Comparison of ENCODE assay signal across 21 mouse cellular contexts in the genomic region with DNA sequence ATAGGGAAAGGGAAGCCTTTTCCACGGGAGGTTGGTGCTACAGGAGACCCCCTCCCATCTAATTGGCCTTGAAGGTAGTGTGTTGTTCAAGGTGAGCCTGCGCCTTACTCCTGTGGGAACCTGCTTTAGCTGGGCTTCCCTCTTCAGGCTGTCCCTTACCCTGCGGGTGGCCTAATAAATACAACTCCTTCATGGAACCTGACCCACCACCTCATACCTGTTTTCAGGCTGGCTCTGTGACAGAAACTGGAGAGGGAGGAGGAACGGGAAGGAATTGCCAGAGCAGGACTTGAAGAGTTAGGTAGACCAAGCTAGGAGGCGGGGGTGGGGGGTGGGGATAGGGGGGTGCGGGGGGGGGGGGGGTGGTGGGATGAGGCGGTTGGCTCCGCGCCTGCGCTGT.
A peak's percentile ranks its signal among the peaks of the same experiment; 100 is the strongest.
DNase-seq lines count a peak whose midpoint lies in the region; ATAC-seq and TF ChIP-seq lines count a peak whose summit lies in the region.
"Had no signal": no experiment of that assay in that cellular context is flagged by ENCODE, and none has a peak within 500 bp of the region (broad histone marks: within the 10 kb centered on the region; RNA-seq: fewer than 3 reads in every experiment).

No protein-coding gene starts in this region.

- ATAC-seq in kidney, embryonic 16.5 days (ENCODE audit: low FRiP score, low TSS enrichment) = peak; percentile 21; the same call in 1 of the 2 replicates
- peak; percentile 71 for ATAC-seq in lung, embryonic 16.5 days (ENCODE audit: low read depth)
- ATAC-seq in embryonic facial prominence, embryonic 14.5 days (ENCODE audit: low read depth) = peak; percentile 69; the same call in 1 of the 2 replicates
- ATAC-seq in stomach, postnatal 0 days (ENCODE audit: low FRiP score, low TSS enrichment) = no peak
- ATAC-seq: forebrain, embryonic 16.5 days had no signal

- no peak overlapping the region for H3K27ac ChIP-seq in kidney, embryonic 16.5 days (ENCODE audit: low read length)
- H3K27ac ChIP-seq in lung, embryonic 16.5 days (ENCODE audit: low read length) = no peak overlapping the region; the same call in 1 of the 2 replicates
- H3K27ac ChIP-seq in embryonic facial prominence, embryonic 14.5 days (replicated peaks; ENCODE audit: low read depth, low read length) = no peak overlapping the region
- no peak overlapping the region for H3K27ac ChIP-seq in stomach, postnatal 0 days (replicated peaks)
- H3K27ac ChIP-seq: hindbrain, embryonic 10.5 days; hindbrain, embryonic 14.5 days had no signal

- 56% methylated on average over 4 of the region's 10 CpGs for WGBS in kidney, embryonic 16.5 days
- 42% methylated on average over 4 of the region's 10 CpGs for WGBS in lung, embryonic 16.5 days
- 72% methylated on average over 8 of the region's 10 CpGs for WGBS in embryonic facial prominence, embryonic 14.5 days
- 73% methylated on average over 8 of the region's 10 CpGs for whole genome bisulfite sequencing in stomach, postnatal 0 days

- DNase-seq in kidney, adult 18-20 months = no peak
- no peak for DNase-seq in lung, postnatal 10 days
- DNase-seq in embryonic facial prominence, embryonic 14.5 days (ENCODE audit: low spot score) = peak; percentile 65
- DNase-seq in stomach, postnatal 0 days (ENCODE audit: low spot score) = no peak
- DNase-seq: adrenal gland, postnatal 10 days; cerebellum, adult 11 months; cerebellum, adult 8-10 months; cerebellum, postnatal 14 days; embryo, embryonic 11 days; gastrocnemius, postnatal 10 days; heart, adult 18-20 months had no signal

- H3K4me1 ChIP-seq in kidney, embryonic 16.5 days (ENCODE audit: insufficient read depth, low read length) = peaks cover 7% of the 10 kb centered on the region; the same call in 1 of the 2 replicates
- H3K4me1 ChIP-seq in lung, embryonic 16.5 days (replicated peaks; ENCODE audit: control insufficient read depth, insufficient read depth, low read length) = peaks cover 14% of the 10 kb centered on the region
- peaks cover 9% of the 10 kb centered on the region for H3K4me1 ChIP-seq in embryonic facial prominence, embryonic 14.5 days (ENCODE audit: control insufficient read depth, insufficient read depth, low read length)
- no peaks in the 10 kb centered on the region for H3K4me1 ChIP-seq in stomach, postnatal 0 days (replicated peaks; ENCODE audit: control insufficient read depth, insufficient read depth)

- H3K9ac ChIP-seq in kidney, embryonic 16.5 days (replicated peaks; ENCODE audit: low read length) = no peak overlapping the region
- H3K9ac ChIP-seq in lung, embryonic 16.5 days (ENCODE audit: low read length) = no peak overlapping the region
- H3K9ac ChIP-seq in embryonic facial prominence, embryonic 14.5 days (ENCODE audit: low read depth, low read length) = no peak overlapping the region
- H3K9ac ChIP-seq in stomach, postnatal 0 days (ENCODE audit: low read length) = no peak overlapping the region
- H3K9ac ChIP-seq: hindbrain, embryonic 14.5 days had no signal

- H3K27me3 ChIP-seq in kidney, embryonic 16.5 days (ENCODE audit: insufficient read depth, low read length) = no peaks in the 10 kb centered on the region
- H3K27me3 ChIP-seq in lung, embryonic 16.5 days (ENCODE audit: control insufficient read depth, insufficient read depth, low read depth, low read length) = no peaks in the 10 kb centered on the region
- no peaks in the 10 kb centered on the region for H3K27me3 ChIP-seq in embryonic facial prominence, embryonic 14.5 days (replicated peaks; ENCODE audit: control insufficient read depth, insufficient read depth, low read length)
- H3K27me3 ChIP-seq in stomach, postnatal 0 days (ENCODE audit: control insufficient read depth, insufficient read depth, low read length) = no peaks in the 10 kb centered on the region
- H3K27me3 ChIP-seq: embryonic facial prominence, embryonic 12.5 days had no signal

- no peaks in the 10 kb centered on the region for H3K36me3 ChIP-seq in kidney, embryonic 16.5 days (ENCODE audit: insufficient read depth, low read length)
- no peaks in the 10 kb centered on the region for H3K36me3 ChIP-seq in lung, embryonic 16.5 days (ENCODE audit: control insufficient read depth, insufficient read depth, low read length)
- no peaks in the 10 kb centered on the region for H3K36me3 ChIP-seq in embryonic facial prominence, embryonic 14.5 days (ENCODE audit: control insufficient read depth, insufficient read depth, low read length)
- no peaks in the 10 kb centered on the region for H3K36me3 ChIP-seq in stomach, postnatal 0 days (ENCODE audit: control insufficient read depth, insufficient read depth, low read length)
- H3K36me3 ChIP-seq: embryonic facial prominence, embryonic 12.5 days; forebrain, embryonic 10.5 days; heart, embryonic 10.5 days; heart, embryonic 15.5 days; hindbrain, embryonic 10.5 days had no signal

- no peak for TF ChIP-seq CTCF in stomach, postnatal 0 days (IDR thresholded peaks at IDR 0.05; ENCODE audit: low read depth)

- no peak overlapping the region for H3K4me3 ChIP-seq in kidney, embryonic 16.5 days (ENCODE audit: low read length)
- no peak overlapping the region for H3K4me3 ChIP-seq in lung, embryonic 16.5 days (ENCODE audit: low read length)
- H3K4me3 ChIP-seq in embryonic facial prominence, embryonic 14.5 days (ENCODE audit: low read depth, low read length) = no peak overlapping the region
- no peak overlapping the region for H3K4me3 ChIP-seq in stomach, postnatal 0 days (ENCODE audit: low read depth, low read length)
- H3K4me3 ChIP-seq: embryonic facial prominence, embryonic 12.5 days; erythroblast, embryonic 14.5 days; forebrain, embryonic 10.5 days had no signal

- no peak for TF ChIP-seq EP300 in stomach, postnatal 0 days (optimal IDR thresholded peaks at IDR 0.05)

- H3K4me2 ChIP-seq in kidney, embryonic 16.5 days (replicated peaks; ENCODE audit: low read depth, low read length) = no peak overlapping the region
- no peak overlapping the region for H3K4me2 ChIP-seq in lung, embryonic 16.5 days (ENCODE audit: low read depth, low read length)
- H3K4me2 ChIP-seq in embryonic facial prominence, embryonic 14.5 days (ENCODE audit: low read depth, low read length) = no peak overlapping the region
- no peak overlapping the region for H3K4me2 ChIP-seq in stomach, postnatal 0 days (replicated peaks; ENCODE audit: low read depth)

- no peaks in the 10 kb centered on the region for H3K9me3 ChIP-seq in kidney, embryonic 16.5 days (ENCODE audit: low read length)
- H3K9me3 ChIP-seq in lung, embryonic 16.5 days (ENCODE audit: control insufficient read depth, low read length) = no peaks in the 10 kb centered on the region
- no peaks in the 10 kb centered on the region for H3K9me3 ChIP-seq in embryonic facial prominence, embryonic 14.5 days (ENCODE audit: control insufficient read depth, low read length)
- H3K9me3 ChIP-seq in stomach, postnatal 0 days (ENCODE audit: control insufficient read depth, low read length) = no peaks in the 10 kb centered on the region
- H3K9me3 ChIP-seq: embryonic facial prominence, embryonic 12.5 days; forebrain, embryonic 10.5 days; heart, embryonic 10.5 days; heart, embryonic 15.5 days; hindbrain, embryonic 10.5 days had no signal
